Mouse (Mus musculus): ENCODE results near the gene Lsmem1.

Gene Lsmem1

DNA sequence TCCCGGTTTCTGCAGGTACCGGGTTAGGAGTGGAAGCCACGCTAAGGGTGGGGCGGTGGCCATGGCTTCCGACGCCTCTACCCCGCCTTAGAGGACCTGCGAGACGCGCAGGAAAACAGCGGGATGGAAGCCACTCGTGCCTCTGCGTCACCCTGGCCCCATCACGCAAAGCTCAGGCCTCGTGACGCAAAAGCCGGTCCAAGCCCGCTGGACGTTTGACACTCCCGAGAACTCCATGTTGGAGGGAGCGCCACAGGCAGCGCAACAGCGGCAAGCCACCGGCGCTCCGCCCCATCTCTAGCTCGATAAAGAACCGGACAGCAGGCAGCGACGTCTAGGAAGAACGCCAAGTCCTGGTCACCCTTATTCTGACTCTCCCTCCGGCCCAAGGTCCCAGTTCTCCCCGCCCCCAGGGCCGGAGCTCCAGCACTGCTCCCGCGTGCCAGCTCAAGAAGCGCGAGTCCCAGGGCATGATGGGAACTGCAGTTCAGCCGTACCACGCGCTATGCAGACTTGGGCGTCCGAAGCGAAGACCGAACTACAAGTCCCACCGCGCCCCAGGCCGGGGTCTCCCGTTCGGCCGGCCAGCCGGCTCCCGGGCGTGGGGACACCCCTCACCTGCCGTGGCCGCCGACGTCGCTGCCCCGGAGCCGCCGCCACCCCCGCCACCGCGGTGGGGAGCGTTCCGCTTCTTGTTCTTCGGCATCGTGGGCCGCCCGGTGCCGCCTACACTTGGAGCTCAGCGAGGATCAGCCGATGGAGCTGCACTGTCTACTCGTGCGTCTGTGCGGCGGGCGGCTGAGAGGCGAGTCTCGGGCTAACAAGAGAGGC is 23.2 kb upstream of the Lsmem1 start:
- no peaks in the 10 kb centered on the region for H3K27me3 ChIP-seq (ENCODE audit: control insufficient read depth, insufficient read depth, low read length, poor library complexity, severe bottlenecking)
- H3K36me3 ChIP-seq (ENCODE audit: control insufficient read depth, insufficient read depth, low read length, poor library complexity, severe bottlenecking): no peaks in the 10 kb centered on the region
- DNase-seq (ENCODE audit: low read depth, low spot score): peak; percentile 93

DNA sequence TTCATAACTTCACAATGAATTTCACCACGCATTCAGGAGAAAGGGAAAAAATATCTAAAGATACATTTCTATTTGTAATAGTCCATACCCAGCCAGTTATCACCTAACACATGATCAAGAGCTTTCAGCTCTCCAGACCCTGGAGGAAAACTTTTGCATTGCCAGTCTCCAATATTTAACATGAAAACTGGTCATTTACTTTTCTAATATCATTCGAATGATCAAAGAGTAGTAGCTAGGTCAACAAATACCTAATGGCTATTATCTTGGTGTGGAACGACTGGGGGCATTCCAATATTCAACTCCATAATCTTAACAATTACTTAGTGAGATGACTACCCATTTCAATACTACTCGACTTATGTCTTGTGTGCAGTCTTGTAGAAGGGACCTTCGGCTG is 22.3 kb upstream of the Lsmem1 start:
- no peak for DNase-seq (ENCODE audit: low read depth, low spot score)
- H3K36me3 ChIP-seq (ENCODE audit: control insufficient read depth, insufficient read depth, low read length, poor library complexity, severe bottlenecking): no peaks in the 10 kb centered on the region
- H3K27me3 ChIP-seq (ENCODE audit: control insufficient read depth, insufficient read depth, low read length, poor library complexity, severe bottlenecking): no peaks in the 10 kb centered on the region

DNA sequence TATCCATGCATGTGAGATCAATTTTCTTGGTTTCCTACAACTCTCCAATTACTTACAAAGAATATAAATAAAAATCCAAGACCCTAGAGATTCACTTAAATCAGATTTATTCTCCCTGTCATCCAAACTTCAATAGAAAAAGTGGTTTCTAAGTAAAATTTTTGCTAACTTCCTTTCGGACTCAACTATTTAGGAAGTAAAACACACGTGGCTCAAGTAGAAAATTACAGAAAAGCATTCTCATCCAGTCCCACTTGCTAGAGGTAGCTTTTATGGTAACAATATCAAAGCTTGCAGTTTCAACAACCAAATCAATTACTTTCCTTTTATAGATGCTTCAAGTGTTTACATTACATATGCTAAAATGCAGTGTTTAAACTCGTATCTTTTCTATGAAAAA is 21.6 kb upstream of the Lsmem1 start:
- DNase-seq (ENCODE audit: low read depth, low spot score): no peak
- H3K27me3 ChIP-seq (ENCODE audit: control insufficient read depth, insufficient read depth, low read length, poor library complexity, severe bottlenecking): no peaks in the 10 kb centered on the region

DNA sequence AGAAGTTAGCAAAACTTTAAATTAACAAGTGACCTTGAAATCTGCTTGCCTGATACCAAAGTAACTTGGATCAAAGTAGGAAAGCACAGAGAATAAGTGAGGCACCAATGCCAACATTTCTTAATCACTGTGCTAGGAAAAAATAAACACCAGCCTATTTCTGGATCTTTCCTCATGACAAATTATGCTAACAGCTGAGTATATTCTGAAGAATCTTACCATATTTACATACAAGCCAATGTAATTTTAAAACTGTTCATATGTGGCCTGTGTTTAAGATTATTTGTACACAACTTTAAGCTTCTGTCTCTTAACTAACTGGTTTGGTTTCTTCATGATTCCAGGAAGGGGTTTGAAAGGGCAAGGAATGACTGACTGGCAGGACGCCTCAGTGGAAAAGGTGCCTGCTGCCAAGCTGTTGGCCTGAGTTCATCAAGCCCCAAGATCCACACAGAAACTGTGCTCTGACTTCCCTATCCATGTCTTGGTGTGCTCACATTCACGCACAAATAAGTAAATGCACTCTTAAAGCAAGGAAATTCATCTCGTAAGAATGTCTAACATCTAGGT is 20.8 kb upstream of the Lsmem1 start:
- Histone ChIP-seq H3K27me3 (ENCODE audit: control insufficient read depth, insufficient read depth, low read length, poor library complexity, severe bottlenecking) (no peaks in the 10 kb centered on the region), H3K36me3 (ENCODE audit: control insufficient read depth, insufficient read depth, low read length, poor library complexity, severe bottlenecking) (peaks cover 3% of the 10 kb centered on the region; the same call in 1 of the 2 replicates)
- no peak for DNase-seq (ENCODE audit: low read depth, low spot score)

More for the DNA sequence above, 21.6 kb upstream of the Lsmem1 start:
- H3K36me3 ChIP-seq (ENCODE audit: control insufficient read depth, insufficient read depth, low read length, poor library complexity, severe bottlenecking): no peaks in the 10 kb centered on the region

DNA sequence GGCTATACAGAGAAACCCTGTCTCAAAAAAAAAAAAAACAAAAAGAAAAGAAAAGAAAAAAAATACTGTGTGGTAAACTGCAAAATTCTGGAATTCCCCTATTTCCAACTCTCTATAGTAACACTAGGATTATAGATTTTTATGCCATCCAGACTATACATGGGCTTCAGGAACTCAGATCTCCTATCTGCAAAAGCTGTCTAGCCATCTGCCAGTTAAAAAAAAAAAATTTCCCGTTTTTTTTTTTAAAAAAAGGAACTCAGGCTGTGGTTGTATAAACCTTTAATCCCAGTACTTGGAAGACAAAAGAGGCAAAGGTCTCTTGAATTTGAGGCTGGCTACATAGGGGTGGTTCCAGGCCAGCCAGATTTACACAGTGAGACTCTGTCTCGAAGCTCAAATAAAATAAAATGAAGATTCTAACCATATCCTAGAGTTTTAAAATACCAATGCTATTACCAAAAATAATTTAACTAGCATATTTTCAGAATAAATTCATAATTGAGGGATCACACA is 19.2 kb upstream of the Lsmem1 start:
- no peak for DNase-seq (ENCODE audit: low read depth, low spot score)
- Histone ChIP-seq H3K36me3 (ENCODE audit: control insufficient read depth, insufficient read depth, low read length, poor library complexity, severe bottlenecking) (peaks cover 7% of the 10 kb centered on the region; the same call in 1 of the 2 replicates), H3K27me3 (ENCODE audit: control insufficient read depth, insufficient read depth, low read length, poor library complexity, severe bottlenecking) (no peaks in the 10 kb centered on the region)

DNA sequence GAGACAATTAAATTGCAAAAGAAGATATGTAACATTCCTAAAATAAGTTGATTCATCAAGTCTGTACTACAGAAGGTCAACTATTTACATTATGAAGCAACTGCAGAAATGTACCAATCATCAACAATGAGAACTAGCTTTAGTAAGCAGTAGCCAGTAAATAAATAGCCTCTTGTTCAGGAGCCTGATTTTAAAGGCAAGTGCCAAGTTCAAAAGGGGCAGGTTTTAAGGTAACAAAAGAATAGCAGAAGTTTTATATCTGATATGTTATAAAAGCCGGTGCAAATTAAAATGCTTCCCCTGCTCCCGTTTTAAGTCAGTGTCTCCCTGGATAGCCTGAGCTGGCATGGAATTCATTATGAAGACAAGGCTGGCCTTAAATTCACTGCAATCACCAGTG is 18.5 kb upstream of the Lsmem1 start:
- H3K27me3 ChIP-seq (ENCODE audit: control insufficient read depth, insufficient read depth, low read length, poor library complexity, severe bottlenecking): no peaks in the 10 kb centered on the region
- H3K36me3 ChIP-seq (ENCODE audit: control insufficient read depth, insufficient read depth, low read length, poor library complexity, severe bottlenecking): peaks cover 9% of the 10 kb centered on the region
- DNase-seq (ENCODE audit: low read depth, low spot score): no peak

DNA sequence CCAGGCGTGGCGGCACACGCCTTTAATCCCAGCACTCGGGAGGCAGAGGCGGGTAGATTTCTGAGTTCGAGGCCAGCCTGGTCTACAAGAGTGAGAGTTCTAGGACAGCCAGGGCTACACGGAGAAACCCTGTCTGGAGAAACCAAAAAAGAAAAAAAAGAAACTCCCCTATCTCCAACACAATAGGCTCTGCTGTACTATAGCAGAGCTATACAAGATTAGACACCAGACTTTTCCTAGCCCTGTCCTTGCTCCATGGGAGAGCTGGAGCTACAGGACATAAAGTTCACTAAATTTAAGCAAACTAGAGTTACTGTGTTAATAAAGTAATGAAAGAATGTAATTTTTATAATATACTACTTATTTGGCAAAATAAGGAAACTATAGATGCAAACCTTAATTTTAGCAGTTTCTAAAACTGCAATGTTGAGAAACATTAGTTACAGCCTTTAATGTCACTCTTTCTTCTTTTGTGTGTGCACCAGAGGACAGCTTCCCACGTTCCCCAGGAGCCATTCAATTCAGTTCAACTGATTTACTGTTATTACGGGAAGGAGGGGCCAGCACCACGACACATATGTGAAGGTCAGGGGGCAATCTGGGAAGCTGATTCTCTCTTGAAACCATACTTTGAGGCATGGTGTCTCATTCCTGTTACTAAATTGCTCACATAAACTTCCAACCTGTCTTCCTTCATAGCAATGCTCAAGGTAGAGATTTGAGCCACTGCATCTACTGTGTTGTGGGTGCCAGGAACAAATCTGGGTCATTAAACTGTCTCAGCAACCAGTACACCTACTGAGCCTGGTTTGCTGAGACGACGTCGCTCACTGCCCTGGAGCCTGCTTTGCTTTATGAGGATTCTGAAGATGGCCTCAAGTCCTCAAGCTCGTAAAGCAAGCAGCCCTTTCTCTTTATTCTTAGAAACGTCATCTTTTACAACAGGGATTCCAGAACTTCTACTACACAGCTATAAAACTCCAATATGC is 15.9 kb upstream of the Lsmem1 start:
- peaks cover 19% of the 10 kb centered on the region for H3K36me3 ChIP-seq (ENCODE audit: control insufficient read depth, insufficient read depth, low read length, poor library complexity, severe bottlenecking)
- no peaks in the 10 kb centered on the region for H3K27me3 ChIP-seq (ENCODE audit: control insufficient read depth, insufficient read depth, low read length, poor library complexity, severe bottlenecking)
- no peak for DNase-seq (ENCODE audit: low read depth, low spot score)

DNA sequence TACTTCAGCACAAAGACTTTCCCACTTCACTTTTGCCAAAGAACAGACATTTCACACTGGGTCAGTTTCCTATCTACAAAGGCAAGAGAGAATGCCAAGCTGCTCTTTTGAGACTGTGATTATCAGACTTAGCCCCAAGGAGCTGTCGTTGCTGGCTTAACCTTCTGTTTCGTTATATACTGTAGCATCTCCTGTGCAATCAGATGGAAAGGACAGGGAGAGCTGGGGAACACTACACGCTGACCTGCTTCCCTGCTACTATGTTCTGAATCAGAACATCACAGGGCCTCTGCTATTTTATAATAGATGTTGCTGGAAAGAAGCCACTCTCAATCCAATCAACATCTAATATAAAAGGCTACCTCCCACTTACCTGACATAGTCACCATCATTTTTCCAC is 9.8 kb upstream of the Lsmem1 start:
- peaks cover 23% of the 10 kb centered on the region for H3K36me3 ChIP-seq (ENCODE audit: control insufficient read depth, insufficient read depth, low read length, poor library complexity, severe bottlenecking)
- no peak for DNase-seq (ENCODE audit: low read depth, low spot score)
- no peaks in the 10 kb centered on the region for H3K27me3 ChIP-seq (ENCODE audit: control insufficient read depth, insufficient read depth, low read length, poor library complexity, severe bottlenecking)

DNA sequence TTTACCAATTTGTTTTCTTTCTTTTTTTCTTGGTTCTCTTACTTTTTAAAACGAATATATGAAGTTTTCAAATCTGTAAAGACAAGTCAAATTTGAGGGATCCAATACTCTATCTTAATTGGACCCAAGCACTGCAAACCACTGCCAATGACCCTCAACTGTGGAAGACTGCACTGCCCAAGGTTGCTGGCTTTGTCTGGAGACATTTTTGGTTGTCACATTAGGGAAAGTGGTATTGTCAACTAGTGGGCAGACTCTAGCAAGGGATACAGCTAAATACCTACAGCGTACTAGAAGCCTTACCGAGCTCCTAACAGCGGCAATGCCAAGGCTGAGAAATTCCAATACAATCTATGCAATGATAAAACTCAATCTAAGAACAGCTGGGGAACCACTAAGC is 8.6 kb upstream of the Lsmem1 start:
- Histone ChIP-seq H3K36me3 (ENCODE audit: control insufficient read depth, insufficient read depth, low read length, poor library complexity, severe bottlenecking) (peaks cover 21% of the 10 kb centered on the region), H3K27me3 (ENCODE audit: control insufficient read depth, insufficient read depth, low read length, poor library complexity, severe bottlenecking) (no peaks in the 10 kb centered on the region)
- no peak for DNase-seq (ENCODE audit: low read depth, low spot score)

DNA sequence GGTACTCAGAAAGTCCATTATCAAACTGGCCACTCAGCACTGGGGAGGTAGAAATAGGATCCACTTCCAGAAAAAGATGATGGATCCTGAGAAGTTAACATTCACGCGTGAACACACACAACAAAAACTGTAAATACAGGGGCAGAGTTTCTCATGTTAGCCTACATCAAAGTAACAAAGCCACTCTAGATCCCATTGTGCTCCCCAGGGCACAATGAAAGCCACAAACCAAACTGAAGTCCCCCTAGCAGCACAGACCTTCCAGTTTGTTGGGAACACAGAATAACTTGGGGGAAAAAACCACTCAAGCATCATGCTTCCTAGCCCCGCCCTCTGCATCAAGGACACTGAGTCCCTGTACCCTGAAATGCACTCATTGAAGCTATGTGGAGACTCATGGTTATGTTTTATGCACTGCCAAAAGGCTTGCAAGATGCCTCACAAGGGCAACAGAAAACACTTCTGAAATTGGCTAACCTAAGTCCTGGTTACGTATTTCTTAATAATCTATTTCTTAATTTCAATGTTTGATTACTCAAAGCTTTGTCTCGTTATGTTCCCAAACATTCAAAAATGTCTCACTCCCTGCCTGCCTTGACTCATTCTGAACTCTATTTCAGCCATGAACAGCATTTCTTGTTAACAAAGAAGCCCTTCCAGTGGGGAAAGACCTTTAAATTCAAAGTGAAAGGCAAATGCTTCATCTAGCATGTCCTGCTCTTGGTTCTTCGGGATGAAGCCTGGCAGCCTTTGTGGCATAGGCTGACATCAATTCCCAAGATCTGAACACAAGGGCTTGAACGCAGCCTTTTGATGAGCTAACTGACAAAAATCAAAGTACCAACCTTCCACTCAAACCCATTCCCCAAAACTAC is 3.1 kb upstream of the Lsmem1 start:
- H3K36me3 ChIP-seq (ENCODE audit: control insufficient read depth, insufficient read depth, low read length, poor library complexity, severe bottlenecking): peaks cover 6% of the 10 kb centered on the region
- DNase-seq (ENCODE audit: low read depth, low spot score): no peak

DNA sequence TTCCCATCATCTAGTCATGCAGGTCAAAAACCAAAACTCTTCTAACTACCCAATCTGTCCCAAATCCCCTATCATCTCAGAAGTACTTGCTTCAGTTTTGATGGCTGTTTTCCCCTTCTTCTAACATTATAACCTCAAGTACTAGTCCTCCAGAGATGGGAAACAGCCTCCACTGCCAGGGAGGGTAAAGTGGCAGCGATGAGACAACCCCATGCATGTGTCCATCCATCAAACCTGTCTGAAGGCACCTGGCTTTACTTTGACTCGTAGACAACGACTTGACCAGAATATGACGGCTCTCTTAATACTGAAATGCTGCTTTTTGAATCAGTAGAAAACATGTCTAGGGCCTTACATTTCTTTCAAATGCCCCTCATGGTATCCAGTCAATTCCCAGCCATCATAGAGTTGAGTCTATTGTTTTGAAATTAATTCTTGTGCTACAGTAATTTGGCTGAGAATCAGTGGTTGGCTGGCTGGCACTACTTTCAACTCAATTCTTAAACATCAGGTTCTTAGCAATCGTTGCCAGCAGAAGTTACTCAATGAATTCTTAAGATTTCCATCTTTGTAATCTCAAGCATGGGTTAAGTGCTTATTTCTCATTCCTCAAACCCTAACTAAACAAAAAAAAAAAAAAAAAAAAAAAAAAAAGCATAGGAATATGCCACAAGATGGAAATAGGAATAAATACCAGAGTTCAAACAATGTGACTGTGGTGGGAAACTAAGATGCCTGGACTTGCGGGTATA is 1.4 kb upstream of the Lsmem1 start:
- DNase-seq (ENCODE audit: low read depth, low spot score): no peak
- H3K36me3 ChIP-seq (ENCODE audit: control insufficient read depth, insufficient read depth, low read length, poor library complexity, severe bottlenecking): peaks cover 6% of the 10 kb centered on the region; the same call in 1 of the 2 replicates
- H3K27me3 ChIP-seq (ENCODE audit: control insufficient read depth, insufficient read depth, low read length, poor library complexity, severe bottlenecking): no peaks in the 10 kb centered on the region

More for the DNA sequence above, 3.1 kb upstream of the Lsmem1 start:
- no peaks in the 10 kb centered on the region for H3K27me3 ChIP-seq (ENCODE audit: control insufficient read depth, insufficient read depth, low read length, poor library complexity, severe bottlenecking)

DNA sequence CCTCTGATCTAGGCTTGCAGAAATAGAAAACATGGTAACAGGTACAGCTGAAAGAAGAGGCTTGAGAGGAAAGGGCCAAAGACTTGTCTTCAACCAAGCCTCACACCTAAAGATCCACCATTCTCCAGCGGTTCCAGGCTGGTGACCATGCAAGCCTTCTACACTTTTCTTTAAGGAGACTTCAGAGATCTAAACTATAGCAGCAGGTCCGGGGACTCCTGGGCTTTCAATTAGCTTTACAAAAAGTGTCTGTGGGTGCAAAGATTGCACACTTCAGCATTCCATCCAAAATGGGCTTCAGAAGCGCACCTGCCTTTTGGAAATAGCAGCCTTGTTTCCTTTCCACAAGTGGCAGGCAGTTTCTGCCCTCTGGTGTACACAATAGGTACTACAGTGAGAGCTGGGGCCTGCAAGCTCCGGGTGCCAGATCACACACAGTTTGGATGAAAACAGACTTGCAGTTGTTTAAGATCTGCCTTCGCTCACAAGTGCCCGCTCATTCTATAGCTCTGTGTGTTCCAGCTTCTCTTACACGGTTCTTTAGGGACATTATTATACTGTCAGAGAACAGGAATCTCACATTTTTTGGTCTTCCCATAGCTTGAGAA is 609 bp upstream of the Lsmem1 start:
- Histone ChIP-seq H3K27me3 (ENCODE audit: control insufficient read depth, insufficient read depth, low read length, poor library complexity, severe bottlenecking) (no peaks in the 10 kb centered on the region), H3K36me3 (ENCODE audit: control insufficient read depth, insufficient read depth, low read length, poor library complexity, severe bottlenecking) (0 out of 2 replicates have a peak, but pooled peaks cover 3% of the 10 kb centered on the region)
- DNase-seq (ENCODE audit: low read depth, low spot score): peak; percentile 77

DNA sequence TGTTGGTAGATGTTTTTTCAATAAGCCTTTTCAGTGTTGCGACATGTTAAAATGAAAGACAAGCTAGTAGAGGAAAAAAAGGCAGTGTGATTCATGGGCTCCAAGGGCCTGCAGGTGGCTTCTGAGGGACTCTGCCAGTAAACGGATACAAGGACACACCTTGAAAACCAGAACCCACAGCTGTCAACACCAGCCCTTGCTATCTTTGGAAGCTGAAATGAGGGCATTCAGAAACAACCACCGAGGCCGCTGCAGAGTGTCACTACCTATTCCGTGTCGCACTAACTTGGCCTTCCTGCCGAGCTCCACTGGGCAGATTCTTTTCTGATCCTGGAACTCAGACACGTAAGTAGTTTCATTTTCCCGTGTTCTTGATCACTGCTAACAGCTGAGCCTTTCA is 863 bp downstream of the Lsmem1 start:
- no peaks in the 10 kb centered on the region for H3K27me3 ChIP-seq (ENCODE audit: control insufficient read depth, insufficient read depth, low read length, poor library complexity, severe bottlenecking)

More for the DNA sequence above, 863 bp downstream of the Lsmem1 start:
- H3K36me3 ChIP-seq (ENCODE audit: control insufficient read depth, insufficient read depth, low read length, poor library complexity, severe bottlenecking): no peaks in the 10 kb centered on the region
- no peak for DNase-seq (ENCODE audit: low read depth, low spot score)

Data from splenic B cell, adult 2 months (primary cell).